Mouse (Mus musculus) erythroblast, embryonic 14.5 days (primary cell): ENCODE measurements at regions not wholly inside any gene's neighbourhood (a gene's known extent, or its start where the extent isn't known, plus 50 kb on each side); places are given as distances from the start of the nearest gene placed in this dataset.

Experiments
- H3K27me3 ChIP-seq: 2 replicates; pipeline ENCODE4 v1.6.1; 2012; ENCODE audit warnings: inconsistent platforms; ENCODE audit not compliant: control insufficient read depth
- H3K36me3 ChIP-seq: 2 replicates; pipeline ENCODE4 v1.6.1; 2012; ENCODE audit warnings: mild to moderate bottlenecking, inconsistent platforms; ENCODE audit not compliant: control insufficient read depth
- H3K4me1 ChIP-seq: 2 replicates; pipeline ENCODE4 v1.6.1; 2012; ENCODE audit warnings: inconsistent platforms; ENCODE audit not compliant: control insufficient read depth
- H3K4me3 ChIP-seq: replicated peaks from 2 replicates; pipeline ENCODE3; 2012; ENCODE audit warnings: moderate library complexity, mild to moderate bottlenecking, inconsistent platforms
- H3K9me3 ChIP-seq: 2 replicates; pipeline ENCODE4 v1.6.1; 2012; ENCODE audit warnings: low read length, inconsistent platforms, mixed read lengths; ENCODE audit not compliant: control insufficient read depth
- GATA1 ChIP-seq: IDR thresholded peaks from 2 replicates; pipeline ENCODE4 v1.6.1; 2012; ENCODE audit warnings: low read length, inconsistent platforms, mixed read lengths
- TAL1 ChIP-seq: IDR thresholded peaks from 3 replicates; pipeline ENCODE4 v1.6.1; 2012; ENCODE audit warnings: low read length, inconsistent platforms, mixed read lengths

DNA sequence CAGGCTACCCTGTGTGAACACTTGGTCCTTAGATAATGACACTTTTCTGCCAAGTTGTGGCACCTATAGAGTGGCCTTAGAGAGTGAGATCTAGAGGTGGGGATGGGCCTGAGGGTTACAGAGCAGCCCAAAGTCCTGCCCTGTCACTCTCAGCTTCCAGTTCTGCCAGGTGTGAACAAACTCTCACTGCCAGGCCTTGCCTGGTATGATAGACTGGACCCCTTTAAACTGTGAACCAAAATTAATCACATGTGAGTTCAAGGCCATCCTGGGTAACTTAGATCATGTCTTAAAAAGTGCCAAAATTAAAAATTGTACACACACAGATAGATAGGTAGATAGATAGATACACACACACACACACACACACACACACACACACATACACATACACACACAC is 271.0 kb downstream of the Hlx start:
- H3K9me3 ChIP-seq: no peaks in the 10 kb centered on the region
- H3K36me3 ChIP-seq: no peaks in the 10 kb centered on the region
- no peak overlapping the region for H3K4me3 ChIP-seq
- TF ChIP-seq TAL1 (no peak), GATA1 (no peak)
- H3K4me1 ChIP-seq: no peaks in the 10 kb centered on the region
- H3K27me3 ChIP-seq: no peaks in the 10 kb centered on the region

DNA sequence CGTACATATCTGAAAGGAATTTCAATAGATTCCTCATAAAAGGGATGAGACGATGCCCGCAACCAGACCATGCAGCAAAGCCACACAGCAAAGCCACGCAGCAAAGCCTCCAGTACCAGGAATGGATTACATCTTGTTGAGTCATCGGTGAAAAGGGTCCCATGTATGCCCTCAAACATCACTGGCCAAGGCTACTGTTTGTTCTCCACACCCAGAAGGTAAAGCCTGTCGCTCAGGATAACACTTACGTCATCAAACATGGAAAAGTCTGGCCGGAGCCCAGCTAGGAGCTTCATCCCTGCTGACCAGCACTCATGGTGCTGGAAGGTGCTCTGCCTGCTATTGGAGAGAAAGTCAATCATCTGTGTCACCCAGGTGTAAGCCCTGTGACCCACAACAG is 275.7 kb downstream of the Hlx start:
- Histone ChIP-seq H3K9me3 (no peaks in the 10 kb centered on the region), H3K27me3 (no peaks in the 10 kb centered on the region), H3K4me3 (no peak overlapping the region), H3K4me1 (no peaks in the 10 kb centered on the region), H3K36me3 (no peaks in the 10 kb centered on the region)
- TF ChIP-seq GATA1: no peak
- no peak for TF ChIP-seq TAL1

DNA sequence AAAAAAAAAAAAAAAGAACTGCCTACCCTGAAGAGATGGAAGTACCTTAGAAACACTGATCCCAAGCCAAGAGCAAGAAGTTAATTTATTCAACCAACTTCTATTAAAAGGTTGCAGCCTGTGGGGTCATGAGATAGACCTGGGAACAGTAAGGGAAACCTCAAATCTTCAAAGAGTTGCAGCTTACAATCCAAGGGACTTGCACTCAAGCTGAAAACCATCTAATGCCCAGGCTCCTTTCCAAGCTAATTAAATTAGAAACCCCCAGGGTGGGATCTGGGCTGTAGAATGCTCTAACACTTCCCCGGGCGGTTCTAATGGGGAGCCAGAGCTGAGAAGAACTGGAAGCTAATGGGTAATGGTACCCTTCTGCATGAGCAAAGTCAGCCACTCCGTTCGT is 278.0 kb downstream of the Hlx start:
- Histone ChIP-seq H3K4me3 (no peak overlapping the region), H3K27me3 (no peaks in the 10 kb centered on the region), H3K36me3 (no peaks in the 10 kb centered on the region), H3K4me1 (no peaks in the 10 kb centered on the region), H3K9me3 (no peaks in the 10 kb centered on the region)
- no peak for TF ChIP-seq TAL1
- no peak for TF ChIP-seq GATA1

DNA sequence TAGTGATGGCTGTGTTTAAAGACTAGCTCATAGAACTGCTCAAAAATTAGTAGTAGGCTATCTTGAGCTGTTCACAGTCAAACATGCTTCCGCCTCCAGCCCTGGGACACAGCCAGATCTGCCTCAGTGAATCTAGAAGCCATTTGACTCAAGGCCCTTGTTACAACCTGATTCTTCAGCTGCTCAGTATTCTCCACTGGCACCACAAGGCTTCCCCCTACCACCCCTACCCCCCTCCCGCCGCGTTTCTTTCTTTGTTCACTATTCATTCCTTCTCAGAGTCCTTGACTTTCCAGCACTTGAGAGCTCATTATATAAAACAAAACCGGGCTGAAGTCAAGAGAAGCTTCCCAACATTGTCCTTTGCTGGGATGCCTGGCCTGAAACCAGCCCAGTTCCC is 278.7 kb downstream of the Hlx start:
- H3K27me3 ChIP-seq: no peaks in the 10 kb centered on the region
- no peaks in the 10 kb centered on the region for H3K36me3 ChIP-seq
- no peak overlapping the region for H3K4me3 ChIP-seq
- TF ChIP-seq TAL1: no peak
- TF ChIP-seq GATA1: no peak
- H3K4me1 ChIP-seq: no peaks in the 10 kb centered on the region
- H3K9me3 ChIP-seq: no peaks in the 10 kb centered on the region

DNA sequence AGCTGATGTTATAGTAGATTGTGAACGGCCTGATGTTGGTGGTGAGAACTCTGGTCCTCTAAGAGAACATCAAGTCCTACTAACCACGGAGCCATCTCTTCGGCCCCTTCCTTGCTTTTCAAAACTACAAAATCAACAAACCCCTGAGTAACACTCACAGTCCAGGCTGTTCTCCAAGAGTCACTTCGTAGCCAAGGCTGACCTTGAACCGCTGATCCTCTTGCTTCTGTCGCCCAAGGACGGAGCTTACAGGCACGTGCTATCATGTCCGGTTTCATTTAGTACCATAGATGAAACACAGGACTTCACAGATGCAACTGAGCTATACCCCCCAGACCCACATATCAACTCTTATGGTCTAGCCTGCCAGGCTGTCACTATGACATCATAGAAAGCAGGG is 279.4 kb downstream of the Hlx start:
- Histone ChIP-seq H3K36me3 (no peaks in the 10 kb centered on the region), H3K9me3 (no peaks in the 10 kb centered on the region), H3K27me3 (no peaks in the 10 kb centered on the region), H3K4me1 (no peaks in the 10 kb centered on the region), H3K4me3 (no peak overlapping the region)
- no peak for TF ChIP-seq GATA1
- TF ChIP-seq TAL1: no peak

DNA sequence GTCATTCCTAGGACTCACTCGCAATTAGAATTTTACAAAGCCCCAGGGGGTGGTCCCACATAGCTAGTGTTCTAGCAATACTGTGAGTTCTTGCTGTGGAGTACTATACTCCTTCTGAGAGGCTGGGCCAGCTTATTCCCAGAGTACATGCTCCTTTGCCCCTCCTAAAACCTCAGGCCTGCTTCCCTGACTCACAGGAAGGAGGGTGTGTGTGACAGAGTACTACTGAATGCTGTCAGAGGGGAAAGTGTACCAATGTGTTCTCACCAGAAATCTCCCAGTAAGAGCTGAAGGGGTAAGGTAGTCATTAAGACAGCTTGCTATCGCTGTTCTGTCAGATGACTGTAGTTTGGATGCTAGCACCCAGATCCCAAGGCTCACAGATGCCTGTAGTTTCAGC is 280.7 kb downstream of the Hlx start:
- Histone ChIP-seq H3K4me1 (no peaks in the 10 kb centered on the region), H3K36me3 (no peaks in the 10 kb centered on the region), H3K9me3 (no peaks in the 10 kb centered on the region), H3K4me3 (no peak overlapping the region), H3K27me3 (no peaks in the 10 kb centered on the region)
- TF ChIP-seq GATA1 (no peak), TAL1 (no peak)

DNA sequence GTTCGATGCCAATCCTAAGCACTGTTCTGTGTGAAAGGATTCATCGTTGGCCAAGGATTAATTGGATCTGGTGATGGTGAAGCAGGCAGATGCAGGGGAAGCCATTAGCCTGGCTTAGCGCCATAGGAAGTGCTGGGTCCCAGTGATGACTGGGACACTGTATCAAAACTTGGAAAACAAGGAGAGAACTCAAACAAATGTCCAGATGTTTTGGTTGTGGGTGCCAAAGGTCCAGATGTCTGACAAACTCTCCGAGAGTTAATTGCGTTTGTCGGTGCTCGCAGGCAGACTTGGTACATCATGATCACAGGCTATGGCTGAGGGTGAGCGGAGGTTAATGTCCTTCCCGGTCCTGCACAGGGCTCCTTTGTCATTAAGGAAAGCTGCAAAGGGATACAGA is 283.4 kb downstream of the Hlx start:
- Histone ChIP-seq H3K27me3 (no peaks in the 10 kb centered on the region), H3K4me3 (no peak overlapping the region), H3K9me3 (no peaks in the 10 kb centered on the region), H3K4me1 (no peaks in the 10 kb centered on the region), H3K36me3 (no peaks in the 10 kb centered on the region)
- TF ChIP-seq TAL1: no peak
- no peak for TF ChIP-seq GATA1

DNA sequence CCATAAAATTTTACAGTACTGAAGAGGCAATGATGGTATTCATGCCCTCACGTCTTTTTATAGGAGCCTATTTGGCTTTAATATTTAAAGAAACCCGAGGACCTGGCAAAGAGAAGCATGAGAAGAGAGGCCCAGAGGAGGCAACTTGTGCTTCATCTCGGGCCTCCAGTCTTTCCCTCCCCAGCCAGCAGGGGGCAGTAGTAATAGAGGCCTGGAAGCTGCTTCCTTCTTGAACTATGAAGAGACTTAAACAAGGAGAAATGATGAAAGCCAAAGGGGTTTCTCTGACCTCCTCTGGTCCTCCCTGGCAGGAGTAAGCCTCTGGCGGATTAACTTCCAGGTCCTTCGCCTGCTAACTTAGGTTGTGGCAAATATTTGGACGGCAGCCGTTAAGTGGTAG is 284.5 kb downstream of the Hlx start:
- Histone ChIP-seq H3K27me3 (no peaks in the 10 kb centered on the region), H3K36me3 (no peaks in the 10 kb centered on the region), H3K4me1 (no peaks in the 10 kb centered on the region), H3K4me3 (no peak overlapping the region), H3K9me3 (no peaks in the 10 kb centered on the region)
- TF ChIP-seq TAL1 (no peak), GATA1 (no peak)

DNA sequence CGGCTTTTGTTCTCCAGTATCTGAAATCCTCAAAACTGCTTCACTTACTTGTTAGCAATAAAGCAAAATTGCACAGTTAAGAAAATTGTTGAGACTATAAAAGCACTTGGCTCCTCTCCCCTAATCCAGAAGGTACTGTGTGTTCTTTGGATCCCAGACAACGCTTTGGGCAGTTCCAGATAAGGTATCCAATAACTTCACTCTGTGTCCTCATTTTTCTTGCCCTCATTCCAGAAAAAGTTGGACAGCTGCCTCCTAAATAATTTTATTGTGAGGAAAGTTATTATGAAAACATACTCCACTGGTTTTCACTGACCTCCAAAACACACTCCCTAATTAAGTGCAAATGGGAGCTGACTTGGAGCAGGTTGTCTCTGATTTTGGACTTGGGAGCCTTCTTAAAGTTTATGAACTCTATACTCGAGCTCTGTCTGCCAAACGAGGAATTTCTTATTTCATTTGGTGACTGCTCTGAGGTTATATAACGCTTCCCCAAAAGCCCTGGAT is 285.2 kb downstream of the Hlx start:
- no peaks in the 10 kb centered on the region for H3K9me3 ChIP-seq
- TF ChIP-seq TAL1: no peak
- no peak for TF ChIP-seq GATA1
- H3K4me3 ChIP-seq: no peak overlapping the region
- no peaks in the 10 kb centered on the region for H3K4me1 ChIP-seq
- H3K36me3 ChIP-seq: no peaks in the 10 kb centered on the region
- no peaks in the 10 kb centered on the region for H3K27me3 ChIP-seq

DNA sequence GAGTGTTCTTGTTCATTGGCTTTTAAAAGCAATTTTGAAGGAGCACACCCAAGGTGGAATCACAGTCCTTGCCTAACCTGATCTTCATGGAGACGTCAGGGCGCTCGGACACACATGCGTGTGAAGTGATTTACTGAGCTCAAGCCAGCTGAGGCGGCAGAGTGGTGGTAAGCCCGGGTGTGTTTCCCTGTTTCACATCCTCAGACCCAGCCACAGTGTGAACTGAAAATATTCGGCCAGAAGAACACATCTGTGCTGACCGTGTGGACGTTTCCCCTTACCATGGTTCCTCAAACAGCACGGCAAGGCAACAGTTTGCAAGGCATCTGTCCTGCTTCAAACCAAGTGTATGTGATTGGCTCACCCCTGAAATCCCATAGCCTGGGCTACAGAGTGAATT is 288.2 kb downstream of the Hlx start:
- H3K9me3 ChIP-seq: no peaks in the 10 kb centered on the region
- H3K4me1 ChIP-seq: no peaks in the 10 kb centered on the region
- H3K27me3 ChIP-seq: no peaks in the 10 kb centered on the region
- no peak overlapping the region for H3K4me3 ChIP-seq
- H3K36me3 ChIP-seq: no peaks in the 10 kb centered on the region
- TF ChIP-seq GATA1 (no peak), TAL1 (no peak)
